Comparison of ENCODE assay signal across 9 mouse cellular contexts in genomic region chr19:23006517-23007273, GRCm38 (mm10).
DNase-seq lines count a peak whose midpoint lies in the region; ATAC-seq lines count a peak whose summit lies in the region.
"Had no signal": no experiment of that assay in that cellular context is flagged by ENCODE, and none has a peak within 500 bp of the region (broad histone marks: within the 10 kb centered on the region; RNA-seq: fewer than 3 reads in every experiment).

No protein-coding gene starts in this region.

- no peak overlapping the region for H3K9ac ChIP-seq in forebrain, embryonic 13.5 days
- H3K9ac ChIP-seq: liver, embryonic 13.5 days had no signal

- DNase-seq in forebrain, embryonic 10.5 days (ENCODE audit: extremely low spot score, low spot score), result no peak
- DNase-seq in right cerebral cortex, adult 2 months (ENCODE audit: low spot score in 2 of 2), result peak; percentile 46 to 48
- no peak for DNase-seq in right cerebral cortex, postnatal 10 days (ENCODE audit: low spot score in 2 of 2)
- peak; percentile 51 for DNase-seq in gastrocnemius, postnatal 14 days
- DNase-seq in layer of hippocampus, adult 9-10 months (ENCODE audit: low spot score), result peak; percentile 60
- DNase-seq in thymus, postnatal 25 days, result peak; percentile 5
- DNase-seq: liver, embryonic 13.5 days had no signal

- no peaks in the 10 kb centered on the region for H3K27me3 ChIP-seq in forebrain, embryonic 13.5 days
- no peaks in the 10 kb centered on the region for H3K27me3 ChIP-seq in forebrain, embryonic 10.5 days (ENCODE audit: poor library complexity, severe bottlenecking)
- H3K27me3 ChIP-seq: liver, embryonic 13.5 days had no signal

- no peak overlapping the region for H3K27ac ChIP-seq in forebrain, embryonic 13.5 days
- no peak overlapping the region for H3K27ac ChIP-seq in forebrain, embryonic 10.5 days
- H3K27ac ChIP-seq: liver, embryonic 13.5 days had no signal

- H3K4me1 ChIP-seq in forebrain, embryonic 13.5 days, result peaks cover 3% of the 10 kb centered on the region; the same call in 1 of the 2 replicates
- H3K4me1 ChIP-seq in forebrain, embryonic 10.5 days, result no peaks in the 10 kb centered on the region
- H3K4me1 ChIP-seq: liver, embryonic 13.5 days had no signal

- intact Hi-C loops in gastrocnemius, postnatal 14 days (cut with DNase I; ENCODE audit: low total_unique reads), result no loop called here

- no peaks in the 10 kb centered on the region for H3K9me3 ChIP-seq in forebrain, embryonic 13.5 days (replicated peaks)
- no peaks in the 10 kb centered on the region for H3K9me3 ChIP-seq in forebrain, embryonic 10.5 days
- H3K9me3 ChIP-seq: liver, embryonic 13.5 days had no signal

- no peaks in the 10 kb centered on the region for H3K36me3 ChIP-seq in forebrain, embryonic 13.5 days (ENCODE audit: poor library complexity, severe bottlenecking)
- H3K36me3 ChIP-seq in forebrain, embryonic 10.5 days (replicated peaks), result no peaks in the 10 kb centered on the region
- H3K36me3 ChIP-seq: liver, embryonic 13.5 days had no signal

- 65% methylated on average over 11 of the region's 11 CpGs for WGBS in forebrain, embryonic 13.5 days
- 81% methylated on average over 11 of the region's 11 CpGs for WGBS in forebrain, embryonic 10.5 days

- 0 out of 2 replicates have a peak, but pooled peaks have one; percentile 41 for ATAC-seq in forebrain, embryonic 13.5 days
- ATAC-seq in cerebellum, adult (ENCODE audit: insufficient number of reproducible peaks, low FRiP score, low TSS enrichment), result 0 out of 2 replicates have a peak, but pooled peaks have one; percentile 46

- no peak overlapping the region for H3K4me3 ChIP-seq in forebrain, embryonic 13.5 days
- H3K4me3 ChIP-seq in forebrain, embryonic 10.5 days, result no peak overlapping the region
- H3K4me3 ChIP-seq: liver, embryonic 13.5 days had no signal

- no peak overlapping the region for H3K4me2 ChIP-seq in forebrain, embryonic 13.5 days
- H3K4me2 ChIP-seq: liver, embryonic 13.5 days had no signal

Comparison
In these comparisons a context has a peak if more than half of its experiments do, and no peak if none do; other contexts are left out.
1. DNase-seq: peak in right cerebral cortex, adult 2 months (2 of 2), gastrocnemius, postnatal 14 days (single experiment), layer of hippocampus, adult 9-10 months (single experiment) and thymus, postnatal 25 days (single experiment); none in forebrain, embryonic 10.5 days (single experiment) and right cerebral cortex, postnatal 10 days (0 of 2).